Mouse (Mus musculus) adrenal gland, postnatal 4 days (tissue): ENCODE data around the gene F11r. TPM values are rescaled to one million over a fixed set of nuclear protein-coding genes. Genes with fewer than 3 reads are reported as not detected.

Source experiments
- DNase-seq, 2 experiments: peaks; one replicate each; pipeline ENCODE4 v3.0.0; 2021 to 2022; ENCODE audit warnings: low spot score in 2 of 2, mixed read lengths in 2 of 2
- total RNA-seq, 2 experiments: library from RNA; stranded (reverse); gene quantifications; 2 replicates each; pipeline ENCODE4 v1.2.3; 2021

Gene F11r
- total RNA-seq, 2 experiments from 2014 or later: 43.0 to 47.0 TPM

GRCm38 (mm10) chr1:171513760-171514159 lies 76.4 kb downstream of the F11r start:
- no peak for DNase-seq

Other genes with a start within 250 kb of the F11r start
- gene Pcp4l1, start 241.3 kb upstream of the F11r start, total RNA-seq: 10 to 100 TPM; 29.5 to 32.0 TPM
- 10 to 100 TPM in 1 of 2 experiments, under 1 TPM in 1; 0.92 to 10.3 TPM for gene Nr1i3, start 223.6 kb upstream of the F11r start, total RNA-seq
- gene Tomm40l, start 215.0 kb upstream of the F11r start, total RNA-seq: 10 to 100 TPM; 41.6 to 43.5 TPM
- gene Apoa2, start 212.5 kb upstream of the F11r start, total RNA-seq: 100 to 1,000 TPM in 1 of 2 experiments, 10 to 100 TPM in 1; 18.3 to 847 TPM
- 10 to 100 TPM; 22.4 to 23.2 TPM for gene Fcer1g, start 203.2 kb upstream of the F11r start, total RNA-seq
- gene Adamts4, start 187.1 kb upstream of the F11r start, total RNA-seq: 1 to 10 TPM; 4.3 to 4.5 TPM
- 100 to 1,000 TPM; 446 to 477 TPM for gene Ndufs2, start 186.1 kb upstream of the F11r start, total RNA-seq
- gene B4galt3, start 167.2 kb upstream of the F11r start, total RNA-seq: 10 to 100 TPM; 48.4 to 56.3 TPM
- gene Ppox, start 156.3 kb upstream of the F11r start, total RNA-seq: 10 to 100 TPM; 55.8 to 57.1 TPM
- gene Usp21, start 149.5 kb upstream of the F11r start, total RNA-seq: 10 to 100 TPM; 51.4 to 56.0 TPM
- 100 to 1,000 TPM; 138 to 155 TPM for gene Ufc1, start 142.5 kb upstream of the F11r start, total RNA-seq
- gene Dedd, start 108.4 kb upstream of the F11r start, total RNA-seq: 10 to 100 TPM; 41.2 to 43.1 TPM
- 10 to 100 TPM; 62.0 to 68.3 TPM for gene Nit1, start 91.9 kb upstream of the F11r start, total RNA-seq
- gene Pfdn2, start 91.9 kb upstream of the F11r start, total RNA-seq: 100 to 1,000 TPM; 120 to 125 TPM
- 1 to 10 TPM; 6.2 to 6.8 TPM for gene Klhdc9, start 76.7 kb upstream of the F11r start, total RNA-seq
- under 1 TPM; 0.34 to 0.59 TPM for gene Nectin4, start 67.4 kb upstream of the F11r start, total RNA-seq
- 1 to 10 TPM; 3.2 to 4.7 TPM for gene Arhgap30, start 48.6 kb upstream of the F11r start, total RNA-seq
- gene Usf1, start 26.2 kb upstream of the F11r start, total RNA-seq: 10 to 100 TPM; 81.4 to 84.8 TPM
- 10 to 100 TPM in 1 of 2 experiments, 1 to 10 TPM in 1; 6.3 to 15.1 TPM for gene Tstd1, start 18.7 kb upstream of the F11r start, total RNA-seq
- 1 to 10 TPM; 8.5 to 9.1 TPM for gene Alyref2, start 65.9 kb downstream of the F11r start, total RNA-seq
- gene Itln1, start 97.8 kb downstream of the F11r start, total RNA-seq: not detected
- under 1 TPM; 0.14 to 0.31 TPM for gene Cd244a, start 121.7 kb downstream of the F11r start, total RNA-seq
- gene Ly9, start 169.9 kb downstream of the F11r start, total RNA-seq: 1 to 10 TPM in 1 of 2 experiments, under 1 TPM in 1; 0.73 to 1.3 TPM
- under 1 TPM; 0.31 to 0.93 TPM for gene Slamf7, start 215.5 kb downstream of the F11r start, total RNA-seq
- gene Cd48, start 244.5 kb downstream of the F11r start, total RNA-seq: 1 to 10 TPM; 2.0 to 3.1 TPM